In the genomic region with DNA sequence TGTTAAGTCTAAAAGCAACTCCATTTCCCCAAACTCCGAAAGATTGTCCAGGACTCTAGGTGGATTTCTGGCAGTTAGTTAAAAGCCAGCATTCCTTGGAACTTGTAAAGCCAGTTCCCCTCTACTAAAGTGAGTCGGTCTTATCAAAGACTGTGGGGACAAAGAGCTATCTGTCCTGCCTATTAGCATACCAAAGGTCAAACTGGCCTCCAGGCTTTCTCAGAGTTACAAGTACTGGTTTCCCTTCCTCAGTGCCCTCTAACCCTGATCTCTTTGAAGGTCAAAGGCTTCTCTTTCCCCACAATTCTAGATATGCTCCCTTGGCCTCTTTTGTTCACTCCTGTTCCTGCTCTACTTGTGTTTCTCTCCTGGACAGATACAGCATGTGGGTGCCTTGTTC, we compare ENCODE assay signal across 10 mouse cellular contexts.
"Had no signal": no experiment of that assay in that cellular context is flagged by ENCODE, and none has a peak within 500 bp of the region (broad histone marks: within the 10 kb centered on the region; RNA-seq: fewer than 3 reads in every experiment).

No protein-coding gene starts in this region.

- H3K27ac ChIP-seq: left cerebral cortex, adult 2 months; limb, embryonic 10.5 days; liver, embryonic 13.5 days; midbrain, embryonic 13.5 days; neural tube, embryonic 12.5 days had no signal

- H3K9me3 ChIP-seq: limb, embryonic 10.5 days; liver, embryonic 13.5 days; midbrain, embryonic 13.5 days; neural tube, embryonic 12.5 days had no signal

- H3K4me2 ChIP-seq: liver, embryonic 13.5 days; midbrain, embryonic 13.5 days; neural tube, embryonic 12.5 days had no signal

- H3K4me3 ChIP-seq: left cerebral cortex, adult 2 months; limb, embryonic 10.5 days; liver, embryonic 13.5 days; midbrain, embryonic 13.5 days; neural tube, embryonic 12.5 days had no signal

- DNase-seq: liver, embryonic 13.5 days; liver, postnatal 0 days; lung, postnatal 36 days; right cerebral cortex, postnatal 4 days; spleen, adult 18-20 months; thymus, postnatal 4 days had no signal

- H3K27me3 ChIP-seq: liver, embryonic 13.5 days; midbrain, embryonic 13.5 days; neural tube, embryonic 12.5 days had no signal

- H3K36me3 ChIP-seq: limb, embryonic 10.5 days; liver, embryonic 13.5 days; midbrain, embryonic 13.5 days; neural tube, embryonic 12.5 days had no signal

- H3K4me1 ChIP-seq: limb, embryonic 10.5 days; liver, embryonic 13.5 days; midbrain, embryonic 13.5 days; neural tube, embryonic 12.5 days had no signal

- H3K9ac ChIP-seq: liver, embryonic 13.5 days; liver, postnatal 0 days; midbrain, embryonic 13.5 days; neural tube, embryonic 12.5 days had no signal

- ATAC-seq: liver, postnatal 0 days; midbrain, embryonic 13.5 days had no signal
